Comparison of ENCODE assay signal across 13 mouse cellular contexts in the genomic region with DNA sequence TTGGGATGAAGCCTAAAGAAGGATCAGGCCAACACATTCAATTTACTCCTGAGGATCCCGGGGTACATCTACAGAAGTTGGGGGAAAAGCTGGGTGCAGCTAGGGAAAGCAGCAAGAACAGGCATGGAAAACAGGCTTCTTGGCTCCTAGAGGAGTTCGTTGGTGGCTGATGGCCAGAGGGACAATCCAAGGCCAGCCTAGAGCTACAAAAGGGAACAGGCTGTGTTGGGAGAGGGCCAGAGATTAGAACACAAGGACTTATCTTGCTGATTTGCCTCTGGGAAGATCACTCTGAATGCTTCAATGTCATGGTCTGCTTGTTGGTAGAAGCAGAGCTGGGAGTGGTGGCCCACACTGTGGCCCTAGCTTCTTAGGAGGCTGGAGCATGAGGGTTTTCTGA. TPM values are rescaled to one million over a fixed set of nuclear protein-coding genes. Genes with fewer than 3 reads are reported as not detected.
DNase-seq lines count a peak whose midpoint lies in the region; TF ChIP-seq lines count a peak whose summit lies in the region.
"Had no signal": no experiment of that assay in that cellular context is flagged by ENCODE, and none has a peak within 500 bp of the region (broad histone marks: within the 10 kb centered on the region; RNA-seq: fewer than 3 reads in every experiment).

No protein-coding gene starts in this region.

- DNase-seq in gastrocnemius, adult 18-20 months (ENCODE audit: low spot score) = peak; percentile 36
- DNase-seq in gastrocnemius, postnatal 14 days = no peak
- peak; percentile 80 for DNase-seq in liver, adult 2 months (ENCODE audit: extremely low read depth, low read depth, low spot score)
- no peak for DNase-seq in liver
- peak; percentile 79 for DNase-seq in adrenal gland, adult 8-10 months
- DNase-seq in heart, postnatal 4 days = peak; percentile 27
- no peak for DNase-seq in right cerebral cortex, postnatal 4 days
- DNase-seq in thymus, postnatal 36 days = no peak
- DNase-seq: gastrocnemius, postnatal 10 days; lung, adult 2 months had no signal

- H3K4me1 ChIP-seq in liver, adult 2 months (ENCODE audit: control insufficient read depth, insufficient read depth, low read length) = no peaks in the 10 kb centered on the region
- H3K4me1 ChIP-seq: neural tube, embryonic 12.5 days had no signal

- no peaks in the 10 kb centered on the region for H3K79me2 ChIP-seq in liver, adult 2 months (ENCODE audit: control insufficient read depth, insufficient read depth, low read length)

- no peaks in the 10 kb centered on the region for H3K27me3 ChIP-seq in liver, adult 2 months (ENCODE audit: control insufficient read depth, insufficient read depth, low read length)
- H3K27me3 ChIP-seq: neural tube, embryonic 12.5 days had no signal

- H3K36me3 ChIP-seq in liver, adult 2 months (ENCODE audit: control insufficient read depth, insufficient read depth, low read length) = no peaks in the 10 kb centered on the region
- H3K36me3 ChIP-seq: G1E; neural tube, embryonic 12.5 days had no signal

- no peak overlapping the region for H3K9ac ChIP-seq in liver, adult 2 months (ENCODE audit: low read depth, low read length)
- H3K9ac ChIP-seq: neural tube, embryonic 12.5 days had no signal

- no peak overlapping the region for H3K4me3 ChIP-seq in liver, adult 2 months (ENCODE audit: insufficient read depth, low read depth, low read length)
- H3K4me3 ChIP-seq: megakaryocyte, embryonic 14.5 days; neural tube, embryonic 12.5 days had no signal

- WGBS in liver, adult 2 months = 36% methylated on average over 2 of the region's 2 CpGs

- H3K27ac ChIP-seq in liver, adult 2 months (replicated peaks; ENCODE audit: insufficient read depth, low read depth, low read length) = no peak overlapping the region
- H3K27ac ChIP-seq: neural tube, embryonic 12.5 days had no signal

- intact Hi-C loops in gastrocnemius, postnatal 14 days (cut with DNase I; ENCODE audit: low total_unique reads) = no loop called here

- no peak for TF ChIP-seq POLR2A in liver, adult 2 months (IDR thresholded peaks at IDR 0.05; ENCODE audit: extremely low read depth, insufficient read depth, low read length)

- TF ChIP-seq CTCF in liver, adult 2 months (IDR thresholded peaks at IDR 0.05; ENCODE audit: low read depth, low read length) = no peak

RNA-seq across cellular contexts. Expression of a gene that starts 13.3 kb away (rescaled TPM):
- 100 to 1,000 TPM; 514 to 562 TPM for total RNA-seq in gastrocnemius, adult 18-20 months (2021)
- total RNA-seq in gastrocnemius, postnatal 14 days (2021) = 100 to 1,000 TPM; 451 to 486 TPM
- 16.8 and 19.3 TPM in 2 replicates for total RNA-seq in liver, adult 2 months (2014; rRNA removed)
- 43.2 and 50.9 TPM in 2 replicates for polyA plus RNA-seq in liver, adult 2 months (2012; rRNA removed)
- 100 to 1,000 TPM in 2 of 4 experiments, 10 to 100 TPM in 2; 75.9 to 139 (median 108) TPM for total RNA-seq in adrenal gland, adult 8-10 months (2022)
- 100 to 1,000 TPM; 282 to 291 TPM for total RNA-seq in heart, postnatal 4 days (2021)

RNA-seq across cellular contexts. Expression of a gene that starts 42.6 kb away (rescaled TPM):
- total RNA-seq in gastrocnemius, adult 18-20 months (2021) = 1 to 10 TPM; 3.9 to 4.7 TPM
- 1 to 10 TPM; 3.9 to 4.8 TPM for total RNA-seq in gastrocnemius, postnatal 14 days (2021)
- 0.92 and 2.1 TPM in 2 replicates for total RNA-seq in liver, adult 2 months (2014; rRNA removed)
- 0.73 and 0.87 TPM in 2 replicates for polyA plus RNA-seq in liver, adult 2 months (2012; rRNA removed)
- 10 to 100 TPM; 10.5 to 14.5 (median 10.8) TPM for total RNA-seq in adrenal gland, adult 8-10 months (2022)
- 10 to 100 TPM; 16.3 to 17.2 TPM for total RNA-seq in heart, postnatal 4 days (2021)

Comparison
In these comparisons a context has a peak if more than half of its experiments do, and no peak if none do; other contexts are left out.
1. DNase-seq: peak in gastrocnemius, adult 18-20 months (single experiment), liver, adult 2 months (single experiment), adrenal gland, adult 8-10 months (single experiment) and heart, postnatal 4 days (single experiment); none in gastrocnemius, postnatal 14 days (single experiment), liver (single experiment), right cerebral cortex, postnatal 4 days (single experiment) and thymus, postnatal 36 days (0 of 2).